Mouse (Mus musculus): ENCODE results near the gene Sned1.

Gene Sned1

GRCm38 (mm10) chr1:93270516-93271240, 35.0 kb downstream of the Sned1 start:
- TF ChIP-seq GATA4 (IDR thresholded peaks at IDR 0.05; ENCODE audit: insufficient replicate concordance, low read length), result no peak

- TF ChIP-seq GATA4 (IDR thresholded peaks at IDR 0.05; ENCODE audit: insufficient replicate concordance, low read length), result no peak
These were observed 36.1 kb downstream of the Sned1 start for GRCm38 (mm10) chr1:93271751-93272150.

GRCm38 (mm10) chr1:93272409-93272821, 36.8 kb downstream of the Sned1 start:
- no peak for TF ChIP-seq GATA4 (IDR thresholded peaks at IDR 0.05; ENCODE audit: insufficient replicate concordance, low read length)

GRCm38 (mm10) chr1:93275561-93275960, 39.9 kb downstream of the Sned1 start:
- no peak for TF ChIP-seq GATA4 (IDR thresholded peaks at IDR 0.05; ENCODE audit: insufficient replicate concordance, low read length)

- TF ChIP-seq GATA4 (IDR thresholded peaks at IDR 0.05; ENCODE audit: insufficient replicate concordance, low read length), result no peak
These were observed 41.4 kb downstream of the Sned1 start for GRCm38 (mm10) chr1:93277041-93277440.

- no peak for TF ChIP-seq GATA4 (IDR thresholded peaks at IDR 0.05; ENCODE audit: insufficient replicate concordance, low read length)
These were observed 54.1 kb downstream of the Sned1 start for GRCm38 (mm10) chr1:93289678-93290214.

- TF ChIP-seq GATA4 (IDR thresholded peaks at IDR 0.05; ENCODE audit: insufficient replicate concordance, low read length), result no peak
These were observed 55.3 kb downstream of the Sned1 start for GRCm38 (mm10) chr1:93290956-93291355.

- TF ChIP-seq GATA4 (IDR thresholded peaks at IDR 0.05; ENCODE audit: insufficient replicate concordance, low read length), result no peak
These were observed 56.0 kb downstream of the Sned1 start for GRCm38 (mm10) chr1:93291591-93291990.

- no peak for TF ChIP-seq GATA4 (IDR thresholded peaks at IDR 0.05; ENCODE audit: insufficient replicate concordance, low read length)
These were observed 56.4 kb downstream of the Sned1 start for GRCm38 (mm10) chr1:93292006-93292405.

GRCm38 (mm10) chr1:93299791-93300190, 64.2 kb downstream of the Sned1 start:
- TF ChIP-seq GATA4 (IDR thresholded peaks at IDR 0.05; ENCODE audit: insufficient replicate concordance, low read length), result no peak

GRCm38 (mm10) chr1:93300578-93300977, 64.9 kb downstream of the Sned1 start:
- TF ChIP-seq GATA4 (IDR thresholded peaks at IDR 0.05; ENCODE audit: insufficient replicate concordance, low read length), result no peak

GRCm38 (mm10) chr1:93305581-93306337, 70.1 kb downstream of the Sned1 start, which contains the start of gene Mterf4:
Gene Mterf4, minus strand, starts transcription at chr1:93305915.
- TF ChIP-seq GATA4 (IDR thresholded peaks at IDR 0.05; ENCODE audit: insufficient replicate concordance, low read length), result no peak

- TF ChIP-seq GATA4 (IDR thresholded peaks at IDR 0.05; ENCODE audit: insufficient replicate concordance, low read length), result no peak
These were observed 88.3 kb downstream of the Sned1 start for GRCm38 (mm10) chr1:93323973-93324372.

GRCm38 (mm10) chr1:93326446-93326845, 90.8 kb downstream of the Sned1 start:
- no peak for TF ChIP-seq GATA4 (IDR thresholded peaks at IDR 0.05; ENCODE audit: insufficient replicate concordance, low read length)

- no peak for TF ChIP-seq GATA4 (IDR thresholded peaks at IDR 0.05; ENCODE audit: insufficient replicate concordance, low read length)
These were observed 99.0 kb downstream of the Sned1 start for GRCm38 (mm10) chr1:93334621-93335020.
